Mouse (Mus musculus): ENCODE data around the gene Mrrf.

Gene Mrrf

DNA sequence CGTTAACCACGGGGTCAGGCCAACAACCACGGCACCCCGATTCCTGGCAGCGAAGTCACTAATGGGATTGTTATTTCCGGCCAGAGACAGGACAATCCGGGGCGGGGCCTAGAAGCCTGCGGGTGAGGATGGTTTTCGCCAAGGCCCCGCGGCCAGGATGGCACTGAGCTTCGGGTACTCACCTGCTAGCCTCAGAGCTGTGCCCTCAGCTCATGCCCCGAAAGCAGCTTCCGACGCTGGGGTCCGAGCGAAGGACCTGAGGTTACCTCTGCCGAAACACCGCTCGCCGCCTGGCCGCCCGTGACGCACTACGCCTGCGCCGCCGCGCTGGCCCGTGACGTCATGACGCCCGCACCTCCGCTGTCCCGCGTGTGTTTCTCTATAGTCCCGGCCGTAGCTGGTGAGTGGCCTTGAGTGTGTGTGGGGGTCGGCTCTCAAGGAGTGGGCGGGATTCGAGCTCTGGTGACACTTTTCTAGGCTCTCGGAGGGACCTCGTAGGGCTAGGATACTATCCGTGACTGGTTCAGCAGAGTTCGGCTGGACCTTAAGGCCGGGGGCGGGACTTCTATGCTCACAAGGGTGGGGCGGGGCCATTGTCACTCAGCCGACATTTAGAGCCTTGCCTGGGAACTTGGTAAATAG, at the start of gene Mrrf, which contains the start of gene Rbm18:
Gene Mrrf, plus strand, starts transcription at position 90 of the 642 bp plus-strand sequence.
Gene Rbm18, minus strand, starts transcription at position 474 of the 642 bp plus-strand sequence.
- peak; percentile 90 for DNase-seq

DNA sequence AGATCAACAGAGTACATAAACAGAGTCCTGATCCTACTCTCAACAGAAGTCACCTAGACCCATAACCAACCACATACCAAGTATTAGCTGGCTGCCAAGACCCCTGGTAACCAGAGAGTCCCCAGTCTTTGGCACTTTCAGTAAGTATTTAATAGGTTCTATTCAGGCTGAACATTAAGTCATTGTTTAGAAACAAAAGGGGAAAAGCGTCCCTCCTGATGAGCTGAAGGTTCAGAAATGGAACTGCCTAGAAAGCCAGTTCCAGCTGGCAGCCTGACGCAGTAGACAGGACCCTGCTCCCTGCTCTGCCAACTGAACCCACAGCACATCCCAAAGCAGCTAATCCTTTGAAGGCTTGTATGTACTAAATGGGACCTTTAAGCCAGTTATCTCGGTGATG, 47.0 kb upstream of the Mrrf start:
- DNase-seq, result no peak

DNA sequence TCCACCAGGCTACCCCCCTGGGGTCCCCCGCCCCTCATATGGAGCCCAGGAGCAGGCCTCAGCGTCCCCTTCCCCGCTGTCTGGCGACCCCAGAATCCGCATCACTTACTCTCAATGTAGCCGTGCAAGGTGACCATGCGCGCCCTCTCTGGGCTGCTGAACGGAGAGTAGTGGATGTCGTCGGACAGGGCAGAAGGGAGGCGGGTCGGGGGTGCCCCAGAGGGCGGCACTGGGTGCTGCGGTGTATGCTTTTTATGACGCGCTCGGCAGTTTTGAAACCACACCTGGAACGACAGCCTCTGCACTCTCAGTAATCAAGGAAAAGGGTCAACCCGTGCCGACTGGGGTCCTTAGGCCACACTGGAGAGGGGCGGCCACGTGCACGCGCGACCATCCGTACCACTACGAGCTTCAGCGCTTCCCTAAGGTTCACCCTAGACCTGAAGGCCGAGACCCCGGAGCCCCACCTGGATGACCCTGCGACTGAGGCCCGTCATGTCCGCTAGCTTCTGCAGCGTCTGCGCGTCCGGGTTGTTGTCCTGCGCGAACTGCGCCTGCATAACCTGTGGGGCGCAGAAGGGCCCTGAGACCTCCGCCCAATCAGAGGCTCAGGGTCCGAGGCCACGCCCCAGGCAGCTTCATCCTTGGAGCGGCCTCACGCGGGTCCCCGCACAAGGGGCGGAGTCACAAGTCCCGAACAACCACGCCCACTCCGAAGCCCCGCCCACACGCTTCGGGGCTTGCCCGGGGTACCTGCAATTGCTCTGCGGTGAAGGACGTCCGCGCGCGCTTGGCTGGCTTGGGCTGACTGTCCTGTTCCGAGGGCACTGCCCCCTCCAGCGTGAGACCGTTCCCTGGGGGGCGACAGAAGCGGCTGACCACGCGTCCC, 45.1 kb upstream of the Mrrf start:
- peak; percentile 49 for DNase-seq

DNA sequence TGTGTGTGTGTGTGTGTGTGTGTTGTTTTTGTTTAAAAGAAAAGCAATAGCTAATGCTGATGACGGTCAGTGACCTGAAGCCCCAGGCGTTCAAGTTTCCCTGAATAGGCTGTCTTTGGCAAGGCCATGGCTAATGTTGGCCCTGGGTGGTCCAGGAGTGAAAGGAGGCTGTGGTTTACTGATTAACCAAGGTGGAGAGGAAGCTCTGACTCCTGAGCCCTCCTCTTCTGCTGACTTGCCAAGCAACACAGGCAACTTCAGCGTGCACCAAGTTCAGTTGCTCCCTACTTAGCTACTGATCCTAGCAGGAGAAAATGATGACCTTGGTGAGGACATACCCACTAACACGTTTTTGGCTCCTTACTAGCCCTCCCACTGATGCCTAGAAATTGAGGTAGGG, 43.4 kb upstream of the Mrrf start:
- no peak for DNase-seq

DNA sequence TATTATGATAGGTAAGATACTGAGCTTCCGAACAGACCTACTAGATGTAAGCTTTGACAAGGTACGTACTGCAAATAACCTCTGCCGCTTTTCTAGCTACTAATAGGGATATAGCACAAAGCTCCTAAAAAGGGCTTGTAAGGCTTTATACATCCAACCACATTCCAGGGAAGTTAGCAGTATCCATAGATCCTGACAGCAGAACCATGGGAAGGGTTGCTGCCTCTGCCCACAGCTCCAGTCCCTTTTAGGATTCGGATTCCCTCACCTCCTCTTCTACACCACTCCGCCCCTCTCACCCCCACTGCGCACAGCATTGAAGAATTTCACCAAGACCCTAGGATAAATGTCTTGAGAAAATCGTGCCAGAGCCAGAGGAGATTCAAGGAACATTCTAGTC, 42.9 kb upstream of the Mrrf start:
- no peak for DNase-seq

DNA sequence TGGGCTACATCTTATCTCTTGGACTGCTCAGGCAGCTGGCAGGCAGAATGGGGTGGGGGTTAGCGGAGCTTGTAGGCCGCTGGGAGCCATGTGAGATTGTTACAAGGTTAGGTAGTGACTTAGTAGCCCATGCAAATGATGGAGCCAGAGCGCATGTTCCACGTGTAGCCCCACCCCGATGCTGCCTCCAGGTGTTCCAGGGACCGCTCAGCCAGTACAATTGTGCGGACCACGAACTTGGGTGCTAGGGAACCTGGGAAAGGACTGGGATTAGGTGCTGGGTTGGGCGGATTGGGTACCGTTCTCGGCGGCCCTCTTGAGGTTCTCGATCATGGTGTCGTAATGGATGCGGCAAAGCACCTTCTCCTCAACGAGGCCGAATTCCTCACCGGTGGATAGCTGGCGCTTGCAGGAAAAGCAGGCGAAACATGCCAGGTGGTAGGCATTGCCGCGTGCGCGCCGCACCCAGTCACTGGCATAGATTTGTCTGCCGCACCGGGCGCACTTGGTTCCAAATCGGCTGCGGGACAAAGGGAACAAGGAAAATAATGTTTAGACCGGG, 42.2 kb upstream of the Mrrf start:
- DNase-seq, result no peak

DNA sequence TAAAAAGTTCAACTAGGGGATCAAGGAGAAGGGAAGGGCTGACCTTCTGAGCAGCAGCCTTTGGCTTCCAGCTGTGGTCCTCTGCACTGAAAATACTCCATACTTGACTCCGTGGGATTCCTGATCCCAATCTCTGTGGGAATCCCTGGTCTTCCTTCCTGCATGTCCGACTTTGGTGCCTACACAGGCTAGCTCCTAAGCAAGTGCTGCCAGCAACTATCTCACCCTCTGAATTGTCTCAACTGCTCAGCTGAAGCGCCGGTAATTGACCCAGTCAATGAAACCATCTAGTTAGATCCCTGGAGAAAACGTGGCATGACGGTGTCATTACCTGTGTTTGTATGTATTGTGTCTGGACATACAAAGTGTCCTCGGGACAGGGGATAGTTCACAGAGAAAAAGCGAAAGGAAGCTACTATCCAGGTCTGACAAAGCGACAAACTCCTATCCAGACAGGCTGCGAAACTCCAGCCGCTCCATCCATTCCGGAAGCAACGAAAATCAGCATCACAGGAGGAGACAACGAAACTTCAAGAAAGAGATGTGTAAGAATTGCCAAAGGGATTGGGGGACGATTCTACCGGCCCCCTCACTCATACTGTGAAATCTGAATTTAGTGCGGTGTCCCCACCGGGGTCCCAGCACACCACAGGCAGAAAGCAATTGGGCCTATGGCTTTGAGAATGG, 38.9 kb upstream of the Mrrf start:
- no peak for DNase-seq

DNA sequence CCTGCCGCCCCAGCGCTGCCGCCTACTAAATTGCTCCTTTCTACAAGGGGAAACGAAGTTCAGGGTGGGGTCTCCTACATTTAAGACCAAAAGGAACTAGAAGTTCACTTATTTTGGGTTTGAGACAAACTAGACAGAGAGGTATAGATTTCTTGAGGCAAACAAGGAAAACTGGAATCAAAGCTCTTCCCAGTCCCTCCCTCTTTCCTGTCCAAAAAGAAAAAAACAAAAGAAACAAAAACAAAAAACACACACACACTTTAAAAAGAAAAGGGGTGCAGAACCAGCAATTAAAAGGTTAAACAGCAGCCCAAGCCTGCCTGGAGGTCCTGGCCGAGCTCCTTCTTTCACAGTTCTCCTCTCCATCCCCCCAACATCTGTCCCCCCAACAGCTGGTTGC, 38.2 kb upstream of the Mrrf start:
- DNase-seq, result no peak

DNA sequence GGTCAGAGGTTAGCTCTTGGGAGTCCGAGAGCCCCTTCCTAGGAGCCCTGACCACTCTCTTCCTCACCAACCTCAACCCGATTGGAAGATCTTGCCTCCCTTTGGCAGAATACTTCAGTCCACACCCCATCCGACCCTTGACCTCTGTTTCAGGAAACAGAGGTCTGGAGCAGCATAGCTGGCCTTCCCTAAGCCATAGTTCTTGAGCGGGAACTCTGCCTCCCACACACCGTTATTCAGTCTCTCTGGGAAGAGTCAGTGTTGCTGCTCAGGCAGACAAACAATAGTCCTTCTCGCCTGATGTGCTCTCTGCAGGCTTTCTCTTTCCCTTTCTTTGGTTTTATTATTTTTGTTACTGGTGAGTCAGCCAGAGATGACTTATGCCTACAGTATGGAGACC, 36.5 kb upstream of the Mrrf start:
- DNase-seq, result no peak

DNA sequence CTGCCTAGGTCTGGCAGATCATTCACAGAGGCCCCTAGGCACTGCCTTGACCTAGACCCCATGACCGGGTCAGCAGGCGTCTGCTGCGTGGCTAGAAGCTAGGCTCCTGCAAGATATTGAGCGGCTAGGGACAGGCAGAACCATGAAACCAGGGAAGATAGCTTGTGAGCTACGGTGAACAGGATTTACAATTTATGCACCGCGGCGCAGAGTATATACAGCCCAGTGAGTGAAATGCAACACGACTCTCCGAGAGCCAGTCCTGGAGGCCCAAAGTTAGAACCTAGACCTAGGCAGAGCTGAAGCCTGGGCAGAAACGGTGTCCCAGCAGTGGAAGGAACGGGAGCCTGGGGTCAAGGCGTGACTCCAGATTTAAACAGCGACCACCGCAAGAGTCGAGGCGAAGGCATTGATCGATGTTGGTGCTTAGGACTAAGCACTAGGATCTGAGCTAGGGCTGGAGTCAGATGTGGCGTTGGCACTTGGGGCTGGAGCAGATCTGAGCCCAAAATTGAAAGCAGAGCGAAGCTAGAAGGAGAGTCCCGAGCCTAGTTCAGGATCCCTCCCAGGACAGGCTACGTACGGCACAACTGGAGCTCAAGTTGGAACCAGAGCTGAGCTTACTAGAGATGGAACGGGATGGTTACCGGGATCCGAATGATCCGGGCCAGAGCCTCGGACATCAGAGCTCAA, 34.2 kb upstream of the Mrrf start:
- no peak for DNase-seq

DNA sequence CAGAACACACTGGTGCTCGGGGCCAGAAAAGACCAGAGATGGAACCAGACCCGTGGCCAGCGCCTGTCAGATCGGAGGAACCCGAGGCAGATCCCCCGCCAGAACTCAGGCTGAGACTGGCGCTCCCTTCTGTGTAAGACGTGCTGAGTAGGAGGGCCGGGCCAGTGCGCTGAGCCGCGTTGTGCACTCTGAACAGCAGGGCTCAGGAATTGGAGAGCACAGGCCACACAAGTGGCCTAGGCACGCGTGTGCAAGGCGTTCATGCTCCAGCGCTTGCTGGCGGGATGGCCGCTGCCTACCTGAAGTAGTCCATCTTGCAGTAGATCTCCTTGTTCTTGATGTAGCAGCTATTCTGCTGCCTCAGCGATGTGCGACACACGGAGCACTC, 33.6 kb upstream of the Mrrf start:
- no peak for DNase-seq

DNA sequence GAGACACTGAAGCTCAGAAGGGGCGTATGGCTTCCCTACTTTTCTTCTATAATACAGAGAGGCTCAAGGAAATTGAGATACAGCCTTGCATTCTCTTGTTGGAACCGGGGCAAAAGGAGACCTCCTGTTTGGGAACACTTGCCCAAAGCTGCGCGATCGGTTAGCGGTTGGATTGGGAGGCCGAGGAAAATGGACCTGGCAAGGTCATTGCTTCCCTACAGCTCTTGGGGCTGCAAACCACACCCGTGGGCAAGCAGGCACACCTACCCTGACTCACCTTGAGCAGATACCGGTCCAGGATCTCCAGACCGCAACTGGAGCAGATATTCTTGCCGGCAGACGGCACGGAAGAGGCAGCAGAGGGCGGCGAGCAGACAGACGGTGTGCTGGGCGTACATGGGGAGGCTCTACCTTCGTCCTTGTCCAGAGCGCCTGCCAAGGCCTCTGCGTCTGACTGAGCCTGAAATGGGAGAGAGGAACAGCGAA, 33.1 kb upstream of the Mrrf start:
- no peak for DNase-seq

DNA sequence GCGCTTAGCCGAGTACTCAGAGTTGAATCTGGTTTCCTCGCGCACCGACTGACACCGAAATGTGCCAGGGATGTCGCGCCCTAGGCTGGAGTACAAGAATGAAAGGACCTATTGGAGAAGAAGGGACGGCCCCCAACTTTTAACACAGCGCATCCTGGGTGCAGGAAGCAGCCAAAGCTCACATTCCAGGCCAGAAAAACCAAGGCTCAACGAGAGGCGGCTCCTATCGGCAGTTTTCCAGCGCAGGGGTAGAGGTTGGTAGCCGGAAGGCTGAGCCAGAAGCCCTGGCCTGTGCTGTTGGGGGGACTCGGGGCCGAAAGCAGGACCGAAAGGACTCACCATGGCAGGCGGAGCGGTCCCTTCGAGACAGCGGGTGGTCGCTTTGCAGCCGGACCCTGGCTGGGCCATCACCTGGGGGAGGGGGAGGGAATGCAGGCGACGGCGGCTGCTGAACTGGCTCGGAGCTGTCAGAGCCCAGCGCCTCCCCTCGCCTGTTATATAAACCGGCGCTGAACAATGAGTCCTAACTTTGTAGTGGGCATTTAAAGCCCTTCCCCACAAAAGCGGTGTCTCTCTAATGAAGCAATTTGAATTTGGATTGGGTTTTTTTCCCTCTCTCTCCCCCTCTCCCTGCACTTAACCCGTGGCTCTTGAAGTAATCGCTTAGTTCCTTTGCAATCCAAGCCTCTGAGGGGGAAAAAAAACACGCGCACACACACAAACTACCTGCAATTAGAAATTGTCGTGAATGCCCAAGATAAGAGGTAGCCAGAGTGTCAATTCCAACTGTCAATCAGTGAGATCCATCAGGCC, 32.4 kb upstream of the Mrrf start:
- DNase-seq, result no peak

DNA sequence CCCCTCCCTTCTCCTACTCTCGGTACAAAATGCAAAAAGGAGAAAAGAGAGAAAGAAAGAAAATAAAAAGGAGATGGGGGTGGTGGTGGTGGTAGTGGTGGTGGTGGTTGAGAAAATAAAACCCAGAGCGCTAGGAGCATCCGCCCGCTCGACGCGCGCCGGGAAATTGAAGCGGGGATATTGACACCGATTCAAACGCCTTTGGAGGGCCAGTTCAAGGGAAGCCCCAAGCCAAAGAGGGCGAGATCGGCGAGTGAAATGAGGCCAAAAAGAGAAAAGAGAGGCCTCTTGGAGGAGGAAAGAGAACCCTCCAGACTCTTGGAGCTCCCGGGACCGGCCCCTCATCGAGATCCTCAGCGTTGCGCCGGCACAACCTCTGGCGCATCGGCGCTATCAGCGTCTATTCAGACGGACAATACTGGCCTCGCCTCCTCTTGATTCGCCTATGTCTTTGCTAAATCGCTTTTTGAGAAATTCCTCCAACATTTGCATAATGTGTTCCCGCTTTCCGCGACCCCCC, 31.7 kb upstream of the Mrrf start:
- no peak for DNase-seq

DNA sequence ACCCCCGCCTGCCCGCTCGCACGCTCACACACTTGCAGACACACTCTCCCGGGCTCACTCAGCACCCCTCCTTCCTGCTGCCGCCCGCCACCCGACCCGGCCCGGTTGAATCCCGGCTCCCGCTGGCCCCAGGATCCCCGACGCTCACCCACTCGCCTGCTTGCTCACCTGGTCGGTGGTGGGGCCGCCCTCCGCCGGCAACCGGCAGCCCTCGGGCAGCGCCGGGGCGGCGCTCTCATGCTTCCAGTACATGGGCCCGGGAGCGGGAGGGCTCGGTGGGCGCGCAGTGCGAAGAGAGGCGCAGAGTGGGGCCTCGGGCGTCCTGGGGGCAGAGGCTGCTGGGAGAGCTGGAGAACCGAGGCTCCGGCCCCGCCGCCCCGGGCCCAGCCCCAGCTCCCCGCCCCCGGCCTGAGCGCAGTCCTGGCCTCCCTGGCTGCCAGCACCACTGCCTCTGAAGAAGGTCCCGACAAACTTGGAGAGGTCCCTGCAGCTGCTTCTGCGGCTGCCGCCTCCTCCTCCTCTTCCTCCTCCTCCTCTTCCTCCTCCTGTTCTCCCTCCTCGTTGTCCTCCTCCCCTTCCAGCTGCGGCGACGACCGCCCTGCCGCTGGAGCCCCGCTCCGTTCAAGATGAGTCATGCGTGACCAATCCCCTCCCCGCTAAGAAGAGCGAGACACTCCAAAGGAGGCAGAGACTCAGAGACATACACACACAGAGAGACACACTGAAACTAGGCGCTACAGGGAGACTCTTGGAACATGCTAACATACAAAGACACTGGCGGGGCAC, 31.0 kb upstream of the Mrrf start, which contains the start of gene Lhx6:
Gene Lhx6, minus strand, starts transcription at position 453 of the 786 bp plus-strand sequence.
- no peak for DNase-seq

DNA sequence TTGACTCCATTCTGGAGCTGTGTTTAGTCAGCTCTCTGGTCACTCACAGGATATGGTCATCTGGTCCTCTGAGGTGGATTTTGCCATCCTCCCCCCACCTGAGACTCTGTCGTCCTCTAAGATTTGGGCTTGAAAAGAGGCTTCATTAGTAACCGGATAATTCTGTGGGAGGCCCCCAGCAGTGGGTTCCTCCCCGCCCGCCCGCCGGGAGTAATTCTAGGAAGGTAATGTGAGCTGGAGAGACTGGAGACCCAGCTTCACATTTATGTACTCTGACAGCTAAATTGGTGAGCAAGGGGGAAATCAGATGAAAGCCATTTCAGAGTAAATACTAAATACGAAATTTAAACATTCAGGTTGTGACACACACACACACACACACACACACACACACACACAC, 27.6 kb upstream of the Mrrf start:
- no peak for DNase-seq

DNA sequence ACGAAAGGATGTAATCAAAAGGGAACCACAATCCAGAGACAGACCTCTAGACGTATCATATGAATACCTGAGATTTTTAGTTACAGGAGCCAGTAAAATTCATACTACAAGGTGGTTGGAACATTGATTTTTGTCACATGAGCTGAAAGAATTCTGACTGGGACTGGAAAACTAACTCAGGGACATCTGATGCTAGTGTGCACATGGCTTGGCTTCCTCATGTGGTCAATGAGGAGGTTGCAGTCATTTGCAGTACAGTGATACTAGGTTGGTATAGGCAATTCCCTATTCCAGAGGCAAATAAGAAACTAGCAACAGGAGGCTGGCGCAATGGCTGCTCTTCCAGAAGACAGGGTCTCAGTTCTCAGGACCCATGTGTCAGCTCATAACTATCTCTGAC, 23.6 kb upstream of the Mrrf start:
- no peak for DNase-seq

DNA sequence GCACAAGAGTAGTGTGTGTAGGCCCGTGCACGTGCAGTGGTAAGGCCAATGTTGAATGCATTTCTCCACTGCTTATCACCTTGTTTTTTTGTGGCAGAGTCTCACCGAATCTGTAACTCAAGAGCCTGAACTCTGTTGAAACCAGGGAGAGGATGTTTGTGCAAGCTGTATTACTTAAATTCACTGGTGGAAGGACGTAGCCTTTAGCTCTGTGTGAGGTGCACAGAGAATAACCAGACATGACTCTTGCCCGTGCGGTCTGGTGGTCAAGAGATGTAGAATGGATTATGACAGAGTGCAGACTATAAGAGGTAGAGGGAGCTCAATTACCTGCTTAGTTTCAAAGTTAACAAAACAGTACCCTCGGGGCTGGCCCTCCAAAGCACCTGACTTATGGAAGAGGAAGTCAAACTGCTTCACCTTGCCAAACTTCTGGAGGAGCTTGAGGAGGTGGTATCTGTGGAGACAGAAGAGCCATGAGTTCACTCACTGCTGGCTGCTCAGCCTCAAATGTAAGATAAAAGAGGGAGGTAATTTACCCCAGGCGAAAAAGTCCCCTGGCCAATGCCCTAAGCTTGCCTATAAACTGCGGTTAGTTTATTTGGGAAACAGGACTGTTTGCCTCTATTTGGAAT, 9.3 kb upstream of the Mrrf start:
- DNase-seq, result no peak

DNA sequence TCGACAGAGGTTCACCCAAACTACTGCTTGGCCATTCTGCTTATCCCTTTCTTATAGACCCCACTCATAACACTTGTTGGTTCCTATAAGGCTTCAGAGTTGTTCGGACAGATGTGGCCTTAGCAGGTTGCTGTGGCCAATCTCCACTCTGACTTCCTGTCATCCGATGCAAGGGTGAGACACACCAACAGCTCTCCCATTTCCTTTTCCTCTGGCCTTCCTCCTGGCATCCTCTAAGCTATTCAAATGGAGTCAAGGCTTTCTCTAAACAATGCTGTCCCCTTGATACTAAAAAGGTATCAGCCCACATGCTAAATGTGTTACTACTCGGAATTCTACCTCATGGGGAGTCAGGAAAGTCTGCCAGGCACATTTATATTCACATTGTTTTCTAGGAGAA, 8.2 kb upstream of the Mrrf start:
- no peak for DNase-seq

DNA sequence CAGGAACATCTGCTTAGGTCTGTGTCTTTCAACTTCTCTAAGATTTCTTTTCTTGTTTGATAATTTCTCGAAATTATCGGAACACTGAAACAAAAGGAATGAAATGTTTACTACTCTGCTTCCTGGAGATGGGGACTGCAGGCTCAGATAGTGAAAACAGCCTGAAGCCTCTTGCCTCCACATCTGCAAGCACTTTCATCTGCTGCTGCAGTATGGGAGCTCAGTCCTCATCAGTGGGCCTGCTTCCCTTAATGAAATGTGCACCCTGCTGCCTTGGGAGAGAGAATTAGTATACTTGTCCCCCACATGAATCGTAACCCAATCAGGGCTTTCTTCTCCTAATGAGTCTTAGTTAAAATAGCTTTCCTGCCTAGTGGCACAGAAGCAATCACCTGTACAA, 7.1 kb upstream of the Mrrf start:
- DNase-seq, result no peak

Measured in right cerebral cortex, postnatal 4 days (tissue).